Mouse (Mus musculus) urinary bladder, postnatal 4 days (tissue): ENCODE data around the gene Olfr1504.
"Not testable (repeated sequence)": the region's sequence is repeated elsewhere in the genome, so short reads cannot be mapped to it uniquely, and the experiment has no call there.

Experiments used
- DNase-seq, 2 experiments: peaks; one replicate each; pipeline ENCODE4 v3.0.0; 2021 to 2022; ENCODE audit warnings: low spot score in 2 of 2

Gene Olfr1504

GRCm38 (mm10) chr19:13897828-13898227 lies at the start of gene Olfr1504:
TSS of gene Olfr1504 (minus strand) at chr19:13897928.
- no peak for DNase-seq

DNA sequence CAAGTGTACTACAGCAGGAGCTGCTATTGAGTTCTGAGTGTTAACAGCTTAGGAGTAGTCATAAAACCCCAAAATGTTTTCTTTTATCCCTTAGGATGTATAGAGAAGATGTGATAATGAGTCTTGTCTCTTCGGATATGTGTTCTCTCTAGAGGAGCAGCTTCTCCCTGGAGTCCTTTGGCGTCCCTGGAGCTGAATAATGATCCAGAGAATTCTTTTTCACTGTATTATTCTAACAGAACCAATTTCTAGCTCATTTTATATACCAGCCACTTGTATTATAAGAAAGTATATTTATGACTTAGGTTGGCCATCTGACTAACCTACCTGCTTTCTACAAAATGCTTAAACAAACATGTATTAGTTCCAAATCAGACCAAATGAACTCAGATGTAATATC lies 15.5 kb upstream of the Olfr1504 start, which contains the start of gene Olfr1505:
TSS of gene Olfr1505 (plus strand) at position 301 of the 400 bp plus-strand sequence.
- DNase-seq: no peak

DNA sequence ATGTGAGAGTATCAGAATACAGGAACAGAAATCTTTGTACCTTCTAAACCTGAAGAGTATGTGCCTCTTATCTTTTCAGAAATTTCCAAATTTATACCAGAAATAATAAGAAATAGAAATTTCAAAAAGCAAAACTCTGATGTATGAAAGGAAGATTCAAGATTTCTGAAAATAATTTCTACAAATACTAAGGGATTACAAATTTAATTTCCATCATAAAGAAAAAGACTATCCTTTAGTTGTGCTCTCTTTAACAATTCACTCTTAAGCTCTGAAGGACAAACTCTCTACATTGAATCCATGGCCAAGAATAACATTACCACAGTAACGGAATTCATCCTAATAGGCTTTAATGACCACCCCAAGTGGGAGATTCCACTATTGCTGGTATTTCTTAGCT lies 36.2 kb downstream of the Olfr1504 start, which contains the start of gene Olfr1502:
TSS of gene Olfr1502 (plus strand) at position 301 of the 400 bp plus-strand sequence.
- DNase-seq: no peak

- not testable (repeated sequence) for DNase-seq
Measured at GRCm38 (mm10) chr19:13850592-13850991, 47.1 kb downstream of the Olfr1504 start, which contains the start of gene Olfr1501. TSS of gene Olfr1501 (minus strand) at chr19:13850692.
